Mouse (Mus musculus): ENCODE measurements around the gene Tmem176b.

DNA sequence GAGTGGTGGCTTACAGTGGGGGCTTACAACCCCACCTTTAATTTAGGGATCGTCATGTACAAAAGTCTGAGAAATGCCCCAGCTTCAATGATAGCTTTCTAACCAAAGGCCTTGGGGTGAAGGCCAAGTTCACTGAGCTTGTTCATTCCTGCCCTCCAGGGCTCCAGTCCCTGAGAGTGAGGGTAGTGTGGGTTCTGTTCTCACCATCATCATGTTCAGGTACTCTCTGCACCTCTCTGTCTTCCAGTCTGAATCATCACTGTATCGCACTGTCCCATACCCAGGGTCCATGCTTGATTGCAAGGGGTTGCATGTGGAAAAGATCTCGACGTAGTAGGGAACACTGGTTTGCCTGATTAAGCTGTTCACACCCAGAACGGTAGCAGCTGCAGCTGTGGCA lies 6.1 kb downstream of the Tmem176b start:
- TF ChIP-seq CTCF (IDR thresholded peaks at IDR 0.05; ENCODE audit: control insufficient read depth, insufficient read depth, insufficient read length): no peak
- no peak for TF ChIP-seq MAX (IDR thresholded peaks at IDR 0.05)
- TF ChIP-seq CEBPB (IDR thresholded peaks at IDR 0.05; ENCODE audit: low read depth): no peak
- TF ChIP-seq MYOD1 (IDR thresholded peaks at IDR 0.05; ENCODE audit: control insufficient read depth, insufficient read length, low read depth): no peak
- no peak for TF ChIP-seq USF1 (IDR thresholded peaks at IDR 0.05; ENCODE audit: low read depth)
- no peak for TF ChIP-seq MYOG (IDR thresholded peaks at IDR 0.05; ENCODE audit: control insufficient read depth, extremely low read depth, insufficient read length)
